Mouse (Mus musculus): ENCODE data around the gene Dock11. TPM values are rescaled to one million over a fixed set of nuclear protein-coding genes. Genes with fewer than 3 reads are reported as not detected.

Gene Dock11
- polyA plus RNA-seq (2012; rRNA removed), result 21.9 and 23.1 TPM in 2 replicates

GRCm38 (mm10) chrX:35888087-35888895, at the start of gene Dock11:
Gene Dock11 (plus strand): TSS chrX:35888832.

GRCm38 (mm10) chrX:36111622-36112421, 223.2 kb downstream of the Dock11 start, which contains the start of gene Il13ra1:
Gene Il13ra1 (plus strand): TSS chrX:36112110.

Other genes with a start within 250 kb of the Dock11 start
- 4.6 and 4.7 TPM in 2 replicates for gene Il13ra1, start 223.3 kb downstream of the Dock11 start, polyA plus RNA-seq (2012; rRNA removed)